9 mouse cellular contexts compared by ENCODE assay signal in genomic region chrX:71664688-71665026, GRCm38 (mm10). TPM values are rescaled to one million over a fixed set of nuclear protein-coding genes. Genes with fewer than 3 reads are reported as not detected.
DNase-seq lines count a peak whose midpoint lies in the region; ATAC-seq and TF ChIP-seq lines count a peak whose summit lies in the region.
"Had no signal": no experiment of that assay in that cellular context is flagged by ENCODE, and none has a peak within 500 bp of the region (broad histone marks: within the 10 kb centered on the region; RNA-seq: fewer than 3 reads in every experiment).

No protein-coding gene starts in this region.

- no peak overlapping the region for H3K9ac ChIP-seq in lung, postnatal 0 days (replicated peaks; ENCODE audit: low read depth)
- H3K9ac ChIP-seq in forebrain, embryonic 12.5 days = peak overlapping the region; percentile 29; the same call in 1 of the 2 replicates
- no peak overlapping the region for H3K9ac ChIP-seq in limb, embryonic 15.5 days
- H3K9ac ChIP-seq in stomach, embryonic 15.5 days = no peak overlapping the region

- TF ChIP-seq CTCF in lung, postnatal 0 days (IDR thresholded peaks at IDR 0.05) = no peak

- 6% methylated on average over 14 of the region's 15 CpGs for WGBS in lung, postnatal 0 days
- 4% methylated on average over 15 of the region's 15 CpGs for WGBS in forebrain, embryonic 12.5 days
- WGBS in limb, embryonic 15.5 days = 21% methylated on average over 15 of the region's 15 CpGs
- 13% methylated on average over 15 of the region's 15 CpGs for WGBS in stomach, embryonic 15.5 days

- H3K4me2 ChIP-seq in lung, postnatal 0 days (replicated peaks; ENCODE audit: low read depth, low read length) = peak overlapping the region; percentile 57
- peak overlapping the region; percentile 60 for H3K4me2 ChIP-seq in forebrain, embryonic 12.5 days
- peak overlapping the region; percentile 62 for H3K4me2 ChIP-seq in limb, embryonic 15.5 days
- peak overlapping the region; percentile 71 for H3K4me2 ChIP-seq in stomach, embryonic 15.5 days

- no peak for ATAC-seq in lung, postnatal 0 days
- ATAC-seq in forebrain, embryonic 12.5 days (ENCODE audit: low FRiP score) = no peak
- no peak for ATAC-seq in limb, embryonic 15.5 days (ENCODE audit: insufficient number of reproducible peaks, low FRiP score, low TSS enrichment, low read depth)
- ATAC-seq in stomach, embryonic 15.5 days (ENCODE audit: insufficient read depth, low FRiP score, low read depth) = no peak
- ATAC-seq in CD4-positive, CD25-positive, alpha-beta regulatory T cell, adult 4 months = no peak

- no peak for DNase-seq in lung, postnatal 0 days (ENCODE audit: low spot score)
- no peak for DNase-seq in lung, postnatal 14 days
- no peak for DNase-seq in cerebellum, adult 9-11 months
- no peak for DNase-seq in spleen, postnatal 10 days (ENCODE audit: low spot score in 2 of 2)
- DNase-seq: left cerebral cortex, postnatal 4 days had no signal

- no peaks in the 10 kb centered on the region for H3K4me1 ChIP-seq in lung, postnatal 0 days (ENCODE audit: insufficient read depth, low read depth, low read length)
- no peaks in the 10 kb centered on the region for H3K4me1 ChIP-seq in forebrain, embryonic 12.5 days
- H3K4me1 ChIP-seq in limb, embryonic 15.5 days = 0 out of 2 replicates have a peak, but pooled peaks cover 6% of the 10 kb centered on the region
- no peaks in the 10 kb centered on the region for H3K4me1 ChIP-seq in stomach, embryonic 15.5 days

- peak overlapping the region; percentile 36 for H3K4me3 ChIP-seq in lung, postnatal 0 days (ENCODE audit: low read depth, low read length)
- H3K4me3 ChIP-seq in forebrain, embryonic 12.5 days (replicated peaks) = peak overlapping the region; percentile 44
- peak overlapping the region; percentile 44 for H3K4me3 ChIP-seq in limb, embryonic 15.5 days
- peak overlapping the region; percentile 45 for H3K4me3 ChIP-seq in stomach, embryonic 15.5 days (replicated peaks)

- H3K27me3 ChIP-seq in lung, postnatal 0 days (replicated peaks; ENCODE audit: insufficient read depth, low read length) = peaks cover 20% of the 10 kb centered on the region
- H3K27me3 ChIP-seq in forebrain, embryonic 12.5 days = peaks cover 89% of the 10 kb centered on the region
- peaks cover 84% of the 10 kb centered on the region for H3K27me3 ChIP-seq in limb, embryonic 15.5 days
- peaks cover 50% of the 10 kb centered on the region for H3K27me3 ChIP-seq in stomach, embryonic 15.5 days (replicated peaks)

- H3K9me3 ChIP-seq in lung, postnatal 0 days (ENCODE audit: low read length) = peaks cover 3% of the 10 kb centered on the region; the same call in 1 of the 2 replicates
- H3K9me3 ChIP-seq in forebrain, embryonic 12.5 days = peaks cover 5% of the 10 kb centered on the region; the same call in 1 of the 2 replicates
- H3K9me3 ChIP-seq in limb, embryonic 15.5 days = no peaks in the 10 kb centered on the region
- H3K9me3 ChIP-seq in stomach, embryonic 15.5 days = no peaks in the 10 kb centered on the region

- TF ChIP-seq EP300 in lung, postnatal 0 days (IDR thresholded peaks at IDR 0.05) = no peak

- H3K36me3 ChIP-seq in lung, postnatal 0 days (ENCODE audit: insufficient read depth, low read length) = no peaks in the 10 kb centered on the region
- H3K36me3 ChIP-seq in forebrain, embryonic 12.5 days (replicated peaks) = no peaks in the 10 kb centered on the region
- H3K36me3 ChIP-seq in limb, embryonic 15.5 days = no peaks in the 10 kb centered on the region
- H3K36me3 ChIP-seq in stomach, embryonic 15.5 days = no peaks in the 10 kb centered on the region

- H3K27ac ChIP-seq in lung, postnatal 0 days (ENCODE audit: low read length) = no peak overlapping the region
- H3K27ac ChIP-seq in forebrain, embryonic 12.5 days = no peak overlapping the region
- no peak overlapping the region for H3K27ac ChIP-seq in limb, embryonic 15.5 days
- H3K27ac ChIP-seq in stomach, embryonic 15.5 days = no peak overlapping the region

RNA-seq across cellular contexts. Expression of gene Gpr50, which starts 1.2 kb away (rescaled TPM):
- polyA plus RNA-seq in lung, postnatal 0 days (2015; fragmentation: Nextera tagmentation; extraction: Ambion mirVana) = 0.05 TPM in 1 of 2 replicates, not detected in the other
- 5.5 and 6.2 TPM in 2 replicates for polyA plus RNA-seq in forebrain, embryonic 12.5 days (2016; fragmentation: Nextera tagmentation; extraction: Ambion mirVana)
- polyA plus RNA-seq in limb, embryonic 15.5 days (2015; fragmentation: Nextera tagmentation; extraction: Ambion mirVana) = 1.2 and 3.0 TPM in 2 replicates
- 1.4 and 2.8 TPM in 2 replicates for polyA plus RNA-seq in stomach, embryonic 15.5 days (2015; fragmentation: Nextera tagmentation; extraction: Ambion mirVana)
- not detected for polyA plus RNA-seq in CD4-positive, CD25-positive, alpha-beta regulatory T cell, adult 4 months (2017; shearing (Covaris generic))
